Mouse (Mus musculus): Measurements from ENCODE around the gene Cenpp.

The Cenpp gene

GRCm38 (mm10) chr13:49652481-49653179, at the start of gene Cenpp, which contains the start of gene Nol8:
Cenpp (minus strand) TSS chr13:49652785.
Nol8 (plus strand) TSS chr13:49653078.
- DNase-seq (ENCODE audit: low spot score): peak; percentile 99

GRCm38 (mm10) chr13:49691056-49691455, 38.5 kb upstream of the Cenpp start:
- DNase-seq (ENCODE audit: low spot score): no peak

- no peak for DNase-seq (ENCODE audit: low spot score)
These were observed 31.7 kb upstream of the Cenpp start for GRCm38 (mm10) chr13:49684266-49684665.

GRCm38 (mm10) chr13:49682233-49682846, 29.8 kb upstream of the Cenpp start:
- no peak for DNase-seq (ENCODE audit: low spot score)

GRCm38 (mm10) chr13:49681351-49682232, 29.0 kb upstream of the Cenpp start, which contains the start of gene Iars:
Iars (plus strand) TSS chr13:49682100.
- peak; percentile 99 for DNase-seq (ENCODE audit: low spot score)

GRCm38 (mm10) chr13:49677793-49678192, 25.2 kb upstream of the Cenpp start:
- no peak for DNase-seq (ENCODE audit: low spot score)

- no peak for DNase-seq (ENCODE audit: low spot score)
These were observed 576 bp upstream of the Cenpp start for GRCm38 (mm10) chr13:49653180-49653541.

GRCm38 (mm10) chr13:49651781-49652351, 719 bp downstream of the Cenpp start:
- no peak for DNase-seq (ENCODE audit: low spot score)

GRCm38 (mm10) chr13:49651136-49651535, 1.4 kb downstream of the Cenpp start:
- peak; percentile 3 for DNase-seq (ENCODE audit: low spot score)

GRCm38 (mm10) chr13:49646019-49646418, 6.6 kb downstream of the Cenpp start:
- no peak for DNase-seq (ENCODE audit: low spot score)

- DNase-seq (ENCODE audit: low spot score): peak; percentile 54
These were observed 7.7 kb downstream of the Cenpp start for GRCm38 (mm10) chr13:49644731-49645529.

- DNase-seq (ENCODE audit: low spot score): no peak
These were observed 8.8 kb downstream of the Cenpp start for GRCm38 (mm10) chr13:49643669-49644362.

GRCm38 (mm10) chr13:49642650-49643049, 9.9 kb downstream of the Cenpp start:
- no peak for DNase-seq (ENCODE audit: low spot score)

GRCm38 (mm10) chr13:49639965-49640364, 12.6 kb downstream of the Cenpp start:
- DNase-seq (ENCODE audit: low spot score): no peak

GRCm38 (mm10) chr13:49629076-49629475, 23.5 kb downstream of the Cenpp start:
- no peak for DNase-seq (ENCODE audit: low spot score)

GRCm38 (mm10) chr13:49628167-49628566, 24.4 kb downstream of the Cenpp start:
- DNase-seq (ENCODE audit: low spot score): no peak

GRCm38 (mm10) chr13:49623216-49623615, 29.4 kb downstream of the Cenpp start:
- DNase-seq (ENCODE audit: low spot score): no peak

GRCm38 (mm10) chr13:49618365-49618764, 34.2 kb downstream of the Cenpp start:
- DNase-seq (ENCODE audit: low spot score): no peak

- no peak for DNase-seq (ENCODE audit: low spot score)
These were observed 35.6 kb downstream of the Cenpp start for GRCm38 (mm10) chr13:49617021-49617420.

- no peak for DNase-seq (ENCODE audit: low spot score)
These were observed 43.8 kb downstream of the Cenpp start for GRCm38 (mm10) chr13:49608589-49609322.

All from embryo, embryonic 10.5 days (tissue).